Mouse (Mus musculus): ENCODE data around the gene Usp53.
"Not testable (repeated sequence)": the region's sequence is repeated elsewhere in the genome, so short reads cannot be mapped to it uniquely, and the experiment has no call there.

Usp53 gene

DNA sequence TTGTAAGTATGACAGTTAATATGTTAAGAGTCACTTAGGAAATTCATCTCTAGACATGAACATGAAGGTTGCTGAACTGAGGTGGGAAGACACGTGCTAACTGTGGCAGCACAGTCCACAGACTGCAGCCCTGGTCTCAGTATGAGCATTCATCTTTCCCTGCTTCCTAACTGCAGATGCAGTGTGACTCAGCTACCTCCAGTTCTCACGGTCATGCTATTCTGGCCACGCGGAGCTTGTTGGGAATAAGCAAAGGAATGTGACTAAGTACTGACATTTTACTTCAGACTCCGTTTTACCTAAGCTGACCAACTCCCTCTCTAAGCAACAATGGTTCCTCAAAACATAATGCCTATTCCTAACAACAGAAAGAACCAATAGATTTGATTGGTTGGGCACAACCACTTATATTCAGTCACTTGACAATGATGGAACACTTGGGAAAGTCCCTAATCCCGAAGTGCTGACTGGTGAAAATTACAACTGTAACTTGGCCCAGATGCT, 40.9 kb downstream of the Usp53 start:
- no peak for DNase-seq (ENCODE audit: low spot score in 2 of 2)

DNA sequence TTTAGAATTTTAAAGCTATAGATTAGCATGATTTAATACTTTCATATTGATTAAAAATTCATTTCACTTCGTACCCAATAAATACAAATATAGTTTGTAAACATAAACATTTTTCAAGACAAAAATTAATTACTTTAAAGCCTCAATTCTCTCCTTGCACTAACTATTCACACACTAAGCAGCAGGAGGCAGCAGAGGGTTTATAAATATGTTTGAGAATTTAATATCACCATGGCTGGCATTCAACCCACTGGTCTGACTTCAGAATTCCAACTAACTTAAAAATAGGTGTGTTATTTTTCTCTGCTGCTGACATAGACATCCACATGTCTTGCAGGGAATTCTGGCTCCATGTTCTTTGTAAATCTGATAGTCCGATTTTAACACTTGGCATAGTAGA, 45.1 kb downstream of the Usp53 start:
- no peak for DNase-seq (ENCODE audit: low spot score in 2 of 2)

DNA sequence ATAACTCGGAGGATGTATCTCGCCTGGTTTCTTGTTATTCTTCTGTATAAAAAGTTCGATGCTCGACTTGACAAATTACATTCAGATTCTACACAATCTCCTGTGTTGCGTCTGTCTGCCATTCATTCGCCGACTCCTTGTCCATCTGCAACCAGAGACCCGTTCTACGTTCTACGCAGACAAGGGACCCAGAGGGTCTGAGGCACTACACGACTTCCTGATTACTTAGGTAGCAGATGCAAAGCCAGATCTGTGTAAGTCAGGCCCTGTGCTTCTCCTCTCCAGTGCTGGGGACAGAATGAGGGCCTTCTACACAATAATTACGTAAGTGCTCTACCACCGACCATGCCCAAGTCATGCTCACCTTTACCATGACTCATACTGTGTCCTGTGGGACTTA, 47.1 kb downstream of the Usp53 start:
- DNase-seq (ENCODE audit: low spot score in 2 of 2), result not testable (repeated sequence)

DNA sequence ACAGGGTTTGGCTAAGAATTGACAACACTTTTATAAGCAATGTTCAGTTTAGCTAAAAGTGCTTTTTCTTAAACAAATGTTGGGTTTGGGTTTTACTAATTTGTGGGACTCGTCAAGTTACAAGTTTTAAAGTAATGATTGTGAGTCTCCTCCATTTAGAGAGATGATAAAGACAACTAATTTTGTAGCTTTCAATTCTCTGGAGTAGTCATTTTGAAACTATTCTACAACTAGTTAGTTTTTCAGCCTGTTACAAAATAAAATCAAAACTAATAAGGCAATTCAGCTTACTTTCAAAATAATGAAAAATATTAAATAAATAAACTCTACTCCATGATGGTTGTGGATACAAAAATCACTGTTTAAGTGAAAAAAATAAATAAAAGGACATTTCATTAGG, 51.8 kb downstream of the Usp53 start:
- no peak for DNase-seq (ENCODE audit: low spot score in 2 of 2)

DNA sequence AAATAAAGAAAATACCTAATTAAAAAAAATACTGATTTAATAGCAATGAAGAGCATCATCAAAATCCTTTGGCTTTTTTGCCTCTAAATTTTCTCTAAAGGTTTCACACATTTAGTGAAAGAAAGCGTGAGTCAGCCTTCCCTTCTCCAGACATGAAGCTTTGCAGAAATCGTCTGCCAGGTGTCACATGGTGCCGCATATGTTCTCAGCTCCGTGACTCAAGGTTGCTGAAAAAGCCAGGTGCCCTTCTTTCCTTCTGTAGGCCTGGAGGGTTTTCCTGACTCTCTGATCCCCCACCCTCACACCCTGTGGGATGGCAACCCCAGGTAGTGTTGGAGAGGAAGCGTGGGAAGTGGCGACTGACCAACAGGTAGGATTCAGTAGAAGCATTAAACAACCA, 54.6 kb downstream of the Usp53 start:
- no peak for DNase-seq (ENCODE audit: low spot score in 2 of 2)

DNA sequence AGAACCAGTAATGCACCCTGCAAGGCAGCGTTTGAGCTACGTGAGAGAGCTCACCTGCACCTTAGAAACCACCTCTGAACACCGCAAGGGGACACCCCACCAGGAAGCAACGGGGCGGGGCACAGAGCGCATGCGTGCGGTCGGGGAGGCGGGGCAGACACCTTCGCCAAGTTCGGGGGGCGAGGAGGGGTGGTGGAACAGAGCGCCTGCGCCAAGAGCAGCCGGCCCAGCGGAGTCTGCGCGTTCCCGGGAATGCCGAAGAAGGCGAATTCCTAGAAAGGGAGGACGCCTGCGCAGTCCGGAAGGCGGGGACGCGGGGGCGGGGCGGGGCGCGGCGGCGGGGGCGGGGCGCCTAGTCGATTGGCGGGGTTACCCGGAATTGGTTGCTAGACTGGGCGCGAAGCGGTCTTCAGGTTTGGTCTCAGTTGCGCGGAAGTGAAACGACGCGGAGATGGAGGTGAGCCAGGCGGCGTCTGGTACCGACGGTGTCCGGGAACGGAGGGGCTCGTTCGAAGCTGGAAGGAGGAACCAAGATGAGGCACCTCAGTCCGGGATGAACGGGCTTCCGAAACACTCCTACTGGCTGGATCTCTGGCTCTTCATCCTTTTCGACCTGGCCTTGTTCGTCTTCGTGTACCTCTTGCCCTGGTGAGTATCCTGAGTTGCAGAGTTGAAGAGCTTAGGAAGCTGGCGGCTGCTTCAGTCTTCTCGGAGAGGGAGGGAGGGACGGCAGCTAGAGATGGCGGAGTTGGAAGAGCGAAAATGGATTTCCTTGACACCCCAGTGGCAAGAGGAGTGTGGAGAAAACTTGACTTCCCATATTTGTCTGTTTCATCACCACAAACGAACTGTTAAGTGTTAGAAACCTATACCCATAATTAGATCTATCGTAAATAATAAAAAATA, 60.0 kb downstream of the Usp53 start, which contains the start of gene 1810037I17Rik:
Gene 1810037I17Rik (plus strand): TSS at position 195 of the 906 bp plus-strand sequence.
- peak; percentile 97 for DNase-seq (ENCODE audit: low spot score in 2 of 2)

DNA sequence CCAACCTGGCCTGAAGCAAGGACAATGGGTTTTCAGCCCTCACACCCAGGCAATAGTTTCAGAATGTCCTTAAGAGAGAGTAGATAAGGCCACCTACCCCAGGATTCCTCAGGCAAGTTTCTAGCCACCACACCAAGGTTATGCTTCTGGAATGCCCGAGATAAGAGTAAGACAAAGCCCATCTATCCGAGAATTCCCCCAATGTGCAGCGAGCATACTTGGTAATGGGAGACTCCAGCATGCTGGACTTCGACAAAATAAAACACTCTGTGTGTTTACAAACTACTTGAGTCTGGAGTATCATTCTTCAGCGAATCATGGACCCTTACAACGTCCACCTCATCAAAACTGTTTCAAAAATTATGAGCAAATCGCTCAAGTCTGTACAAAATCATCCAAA, 61.2 kb downstream of the Usp53 start:
- no peak for DNase-seq (ENCODE audit: low spot score in 2 of 2)

DNA sequence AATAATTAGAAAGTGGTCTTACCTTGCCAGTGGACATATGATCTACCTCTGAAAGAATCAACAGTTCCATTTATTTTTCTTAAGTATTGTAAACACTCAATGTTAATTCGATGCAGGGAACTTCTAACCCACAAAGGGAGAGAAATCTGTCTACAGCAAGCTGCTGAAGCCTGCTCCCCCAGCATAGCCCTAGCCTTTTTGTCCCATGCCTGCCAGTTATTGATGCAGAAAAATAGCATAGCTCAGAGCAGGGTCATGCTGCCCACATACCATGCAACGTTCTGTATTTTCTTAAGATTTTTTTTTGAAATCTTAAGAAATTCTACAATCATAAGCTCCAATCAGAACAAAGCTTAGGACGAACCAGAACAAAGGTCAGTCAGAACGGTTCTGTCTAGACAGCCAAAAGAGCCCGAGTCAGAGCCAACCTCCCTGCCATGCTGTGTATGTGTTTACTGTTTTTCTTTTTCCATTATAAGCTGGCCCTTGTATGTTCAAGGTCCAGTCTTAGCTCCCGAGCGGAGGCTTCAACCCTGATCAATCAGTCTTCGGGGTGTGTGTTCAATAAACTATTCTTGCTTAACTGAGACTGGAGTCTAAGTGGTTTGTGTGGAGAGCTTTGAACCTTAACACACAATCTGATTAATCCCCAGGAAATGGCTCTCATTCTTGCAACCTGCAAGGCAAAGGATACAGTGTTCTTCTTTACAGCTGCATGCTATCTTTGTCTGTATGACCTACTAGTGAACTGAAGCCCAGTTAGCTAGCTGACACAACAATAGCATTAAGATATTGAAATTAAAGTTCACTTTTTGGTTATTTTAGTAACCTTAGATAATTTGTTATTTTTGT, 62.4 kb downstream of the Usp53 start:
- DNase-seq (ENCODE audit: low spot score in 2 of 2), result no peak

DNA sequence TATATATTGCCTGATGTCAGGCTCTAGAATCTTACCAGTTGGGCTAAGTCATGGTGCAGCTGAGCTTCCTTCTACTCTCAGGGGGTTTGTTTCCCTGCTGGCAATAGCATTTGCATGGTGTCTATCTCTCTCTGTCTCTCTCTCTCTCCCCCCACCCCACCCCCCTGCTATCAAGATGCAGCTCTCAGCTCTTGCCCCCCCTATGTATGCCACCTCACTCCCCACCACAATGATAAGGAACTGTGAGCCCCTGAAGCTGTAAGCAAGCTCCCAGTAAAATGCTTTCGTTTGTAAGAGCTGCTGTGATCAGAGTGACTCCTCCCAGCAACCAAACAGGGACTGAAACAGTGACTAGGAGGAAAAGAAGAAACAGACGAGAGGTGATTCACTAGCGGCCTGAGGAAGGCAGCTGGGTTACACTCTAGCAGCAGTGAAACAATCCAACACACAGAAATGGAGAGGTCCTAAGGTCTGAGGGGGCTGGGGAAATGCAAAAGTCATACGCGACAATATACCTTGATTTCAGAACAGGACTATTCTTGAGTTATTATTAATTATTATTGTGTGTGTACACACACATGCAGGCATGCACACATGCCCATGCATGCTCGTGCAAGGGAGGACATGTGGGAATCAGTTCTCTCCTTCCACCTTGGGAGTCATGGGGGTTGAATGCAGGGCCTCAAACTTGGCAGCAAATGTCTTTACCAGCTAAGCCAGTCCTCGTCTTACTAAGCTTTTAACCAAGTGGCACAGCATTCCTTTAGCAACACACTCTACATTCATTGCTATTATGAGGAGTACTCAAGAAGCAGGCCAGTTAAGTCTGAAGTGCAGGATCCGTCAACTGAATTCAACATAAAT, 63.5 kb downstream of the Usp53 start:
- DNase-seq (ENCODE audit: low spot score in 2 of 2), result peak; percentile 66 to 71

DNA sequence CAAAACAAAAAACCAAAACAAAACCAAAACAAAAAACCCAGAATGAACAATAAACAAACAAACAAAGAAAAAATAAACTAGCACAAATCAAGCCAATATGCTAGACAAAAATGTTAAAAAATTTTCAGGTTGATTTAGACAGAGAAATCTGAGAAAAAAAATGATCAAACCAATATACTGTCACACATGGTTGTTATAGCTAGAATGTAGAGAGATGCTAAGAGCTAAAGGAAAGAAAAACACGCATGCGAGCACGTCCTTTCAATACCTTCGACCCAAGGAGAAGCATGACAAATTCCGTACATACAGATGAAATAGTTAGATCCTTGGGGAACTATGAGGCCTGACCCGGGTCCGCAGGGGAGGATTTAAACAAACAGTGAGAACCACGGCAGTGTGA, 65.0 kb downstream of the Usp53 start, which contains the start of gene Gm10959:
Gene Gm10959 (minus strand): TSS at position 101 of the 400 bp plus-strand sequence.
- no peak for DNase-seq (ENCODE audit: low spot score in 2 of 2)

DNA sequence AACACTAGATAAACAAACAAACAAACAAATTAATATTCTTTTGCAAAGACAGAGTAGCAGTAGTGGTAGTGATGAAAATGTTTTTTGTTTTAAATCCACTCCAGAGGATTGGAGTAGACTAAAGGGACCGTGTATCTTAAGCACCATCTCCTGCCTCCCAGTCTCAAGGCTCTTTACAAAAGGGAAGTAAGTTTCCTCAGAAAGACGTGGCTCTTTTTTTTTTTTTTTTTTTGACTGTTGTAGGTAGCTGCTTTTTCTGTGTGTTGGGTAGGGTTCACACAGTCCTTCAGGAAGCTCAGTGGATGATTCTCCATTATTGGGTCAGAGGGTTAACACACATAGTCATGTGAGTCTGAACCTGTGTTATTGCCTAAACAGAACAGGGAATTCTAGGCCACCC, 65.6 kb downstream of the Usp53 start:
- no peak for DNase-seq (ENCODE audit: low spot score in 2 of 2)

DNA sequence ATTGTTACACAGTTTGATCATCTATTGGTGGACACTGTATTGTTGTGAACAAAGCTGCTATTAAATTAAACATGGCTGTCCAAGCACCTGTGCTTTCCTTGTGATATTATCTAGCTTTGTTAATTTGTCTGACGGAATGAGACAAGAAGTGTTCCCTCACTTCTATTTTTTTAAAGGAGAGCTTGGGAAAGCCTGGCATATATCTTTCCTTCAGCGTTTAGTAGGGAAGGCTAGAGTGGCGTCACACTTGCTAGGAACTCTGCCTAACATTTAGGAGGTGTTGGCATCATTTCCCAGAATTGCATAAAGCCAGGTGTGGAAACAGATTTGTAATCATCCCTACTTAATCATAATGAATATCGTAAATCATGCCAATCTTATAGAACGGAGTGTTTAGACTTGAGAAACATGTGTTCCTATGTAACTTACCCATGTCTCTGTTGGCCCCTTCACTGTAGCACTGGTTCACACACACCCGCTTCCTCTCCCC, 68.1 kb downstream of the Usp53 start:
- no peak for DNase-seq (ENCODE audit: low spot score in 2 of 2)

DNA sequence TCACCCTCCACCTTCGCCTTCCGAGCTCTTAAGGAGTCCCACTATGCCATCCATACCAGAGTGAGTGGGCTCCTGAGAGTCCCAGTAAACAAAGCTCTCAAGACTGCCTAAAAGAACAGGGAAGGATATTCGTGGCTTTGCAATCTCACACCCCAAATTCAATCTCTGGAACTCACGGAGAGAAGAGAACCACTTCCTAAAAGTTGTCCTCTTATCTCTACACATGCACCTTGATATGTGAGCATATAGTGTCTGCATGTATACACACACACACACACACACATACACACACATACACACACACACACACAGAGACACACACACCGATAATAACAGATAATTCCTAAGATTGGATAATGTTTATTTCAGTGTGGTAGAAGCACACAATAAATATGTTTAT, 68.8 kb downstream of the Usp53 start:
- no peak for DNase-seq (ENCODE audit: low spot score in 2 of 2)

DNA sequence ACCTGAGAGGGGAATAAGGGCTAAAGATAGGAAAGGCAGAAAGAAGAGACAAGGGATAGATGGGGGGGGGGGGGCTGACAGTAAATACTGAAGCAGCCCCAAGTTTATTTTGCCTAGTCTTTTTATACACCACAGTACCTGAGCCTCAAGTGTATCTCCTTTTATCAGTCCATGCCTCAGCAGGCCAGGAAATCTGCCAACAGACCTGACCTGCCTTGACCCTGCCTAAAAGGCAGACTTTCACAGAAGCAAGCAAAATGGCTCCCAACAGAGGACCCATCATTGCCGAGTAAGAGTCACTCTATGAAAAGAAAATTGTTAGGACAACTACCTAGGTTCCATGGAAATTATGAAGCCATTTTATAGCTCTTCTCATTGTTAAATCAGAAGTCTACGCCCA, 76.5 kb downstream of the Usp53 start:
- DNase-seq (ENCODE audit: low spot score in 2 of 2), result no peak

DNA sequence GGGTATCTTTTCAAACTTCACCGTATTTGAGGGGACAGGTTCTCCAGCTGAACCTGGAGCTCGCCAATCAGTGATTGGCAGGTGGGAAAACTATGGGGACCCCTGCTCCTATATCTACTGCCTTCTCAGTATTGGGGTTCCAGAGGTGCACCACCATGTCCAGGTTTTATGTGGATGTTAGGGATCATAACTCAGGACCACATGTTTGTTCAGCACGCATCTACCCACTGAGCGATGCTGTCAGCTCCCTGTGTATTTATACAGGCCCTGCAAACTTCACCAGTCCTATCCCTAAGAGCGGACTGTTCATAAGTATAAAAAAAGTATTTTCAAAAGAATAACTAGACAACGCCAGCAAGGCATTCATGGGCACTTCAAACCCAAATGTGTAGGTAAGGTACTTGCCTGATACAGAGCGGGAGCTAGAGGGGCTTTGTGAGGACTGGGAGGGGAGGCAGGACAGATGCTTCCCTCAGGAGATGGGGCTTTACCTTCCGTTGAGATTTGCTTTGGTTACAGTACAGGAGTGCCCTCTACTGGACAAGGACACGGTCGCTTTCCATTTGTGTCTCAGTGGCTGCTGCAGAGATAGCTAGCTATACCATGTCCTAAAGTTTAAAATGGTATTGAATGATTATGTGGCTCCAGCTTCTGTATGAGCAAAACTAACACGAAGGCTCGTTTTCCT, 80.4 kb downstream of the Usp53 start:
- peak; percentile 18 to 38 for DNase-seq (ENCODE audit: low spot score in 2 of 2)

DNA sequence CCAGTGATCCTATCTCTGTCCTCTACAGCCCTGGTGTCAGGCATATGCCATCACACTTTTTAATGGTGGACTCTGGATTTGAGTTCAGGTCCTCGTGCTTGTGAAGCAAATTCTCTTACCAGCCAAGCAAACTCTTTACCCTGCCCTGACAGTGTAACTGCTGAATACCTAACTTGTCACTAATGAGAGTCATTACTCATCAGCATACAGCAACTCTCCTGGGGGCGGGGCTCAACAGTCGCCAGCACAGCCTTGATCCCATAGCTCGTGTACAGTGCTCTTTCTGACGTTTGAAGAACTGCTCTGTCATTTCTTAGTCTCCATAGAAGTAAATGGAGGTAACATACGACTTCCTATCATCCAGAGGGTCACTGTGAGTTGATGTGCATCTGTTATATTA, 86.1 kb downstream of the Usp53 start:
- no peak for DNase-seq (ENCODE audit: low spot score in 2 of 2)

DNA sequence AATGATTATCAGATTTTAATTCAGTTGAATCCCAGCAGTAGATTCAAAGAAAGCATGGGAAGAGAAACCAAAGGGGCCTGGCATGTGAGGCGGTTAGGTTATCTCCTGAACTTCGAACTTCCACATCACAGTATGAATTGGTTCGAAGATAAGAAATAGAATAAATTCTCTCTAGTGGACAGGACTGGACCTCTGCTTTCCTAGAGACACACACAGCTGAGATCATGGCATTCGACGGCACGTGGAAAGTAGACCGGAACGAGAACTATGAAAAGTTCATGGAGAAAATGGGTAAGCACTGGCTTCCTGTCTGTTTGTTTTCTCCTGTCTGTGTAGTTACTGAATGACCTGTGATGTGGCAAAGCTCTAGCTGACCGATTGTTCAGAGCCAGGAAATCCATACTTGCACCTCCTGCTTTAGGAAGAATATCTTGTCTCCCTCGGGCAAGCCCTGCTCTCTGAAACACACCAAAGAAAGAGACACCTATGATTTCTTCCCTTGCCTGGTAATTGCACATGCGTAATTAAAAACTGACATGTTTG, 89.0 kb downstream of the Usp53 start:
- DNase-seq (ENCODE audit: low spot score in 2 of 2), result no peak

DNA sequence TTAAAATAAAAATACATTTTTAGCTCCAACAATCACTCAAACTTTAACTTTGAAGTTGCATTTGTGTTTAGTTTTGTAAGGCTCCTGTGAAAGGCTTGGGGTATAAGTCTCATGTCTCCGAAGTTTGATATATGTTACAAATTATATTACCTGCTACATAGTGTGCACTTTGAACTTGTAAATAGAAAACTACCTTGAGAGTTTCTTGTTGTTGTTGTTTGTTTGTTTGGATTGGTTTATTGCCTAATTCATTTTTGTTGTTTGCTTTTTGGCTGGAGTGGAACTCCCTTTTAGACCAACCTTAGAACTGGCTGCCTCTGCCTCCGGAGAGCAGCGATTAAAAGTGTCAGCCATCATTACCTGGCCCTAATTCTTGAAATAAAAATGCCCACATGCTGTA, 89.5 kb downstream of the Usp53 start, which contains the start of gene Fabp2:
Gene Fabp2 (plus strand): TSS at position 301 of the 400 bp plus-strand sequence.
- DNase-seq (ENCODE audit: low spot score in 2 of 2), result no peak

DNA sequence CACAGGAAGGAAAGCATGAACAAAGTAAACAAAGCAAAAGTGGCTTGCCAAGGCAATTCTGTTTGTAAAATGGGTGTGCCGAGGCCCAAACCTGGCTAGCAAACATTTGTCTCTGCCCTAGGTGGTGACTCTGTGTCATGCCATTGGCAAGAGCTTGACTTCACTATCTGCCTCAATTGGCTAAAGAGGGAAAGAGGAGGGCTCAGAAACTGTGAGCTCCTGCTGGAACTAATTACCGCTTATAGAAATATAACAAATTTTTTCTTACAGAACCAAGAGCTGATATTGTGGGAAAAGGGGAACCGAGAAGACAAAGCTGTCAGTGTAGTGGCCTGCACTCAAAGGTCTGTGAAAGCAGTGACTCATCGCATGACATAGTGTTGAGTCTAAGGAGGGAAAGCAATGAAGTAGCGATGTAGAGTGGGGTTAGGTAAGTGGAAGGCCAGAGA, 95.9 kb downstream of the Usp53 start:
- DNase-seq (ENCODE audit: low spot score in 2 of 2), result peak; percentile 21 to 67

Data from urinary bladder, adult 18-20 months (tissue).